ENCODE assay signal across 26 mouse cellular contexts in the genomic region with DNA sequence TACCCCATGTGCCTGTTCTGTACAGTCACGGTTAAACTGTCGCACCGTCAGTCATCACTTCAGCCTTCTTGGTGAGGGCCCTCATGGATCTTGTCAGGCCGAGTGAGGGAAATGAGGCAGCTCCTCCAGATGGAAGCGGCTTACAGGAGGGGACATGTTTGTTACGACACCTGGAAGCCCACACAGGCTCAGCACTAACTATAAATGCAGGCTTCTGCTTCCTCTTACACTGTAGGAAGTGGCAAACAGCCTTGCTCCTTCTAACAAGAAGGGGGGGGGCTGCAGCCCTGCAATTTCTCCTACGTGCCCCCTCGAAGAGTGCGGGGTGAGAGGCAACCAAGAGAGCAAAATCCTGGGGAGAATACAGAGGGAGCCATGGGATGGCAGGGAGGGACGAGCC. TPM values are rescaled to one million over a fixed set of nuclear protein-coding genes. Genes with fewer than 3 reads are reported as not detected.
DNase-seq lines count a peak whose midpoint lies in the region; ATAC-seq lines count a peak whose summit lies in the region.
"Had no signal": no experiment of that assay in that cellular context is flagged by ENCODE, and none has a peak within 500 bp of the region (broad histone marks: within the 10 kb centered on the region; RNA-seq: fewer than 3 reads in every experiment).

No protein-coding gene starts in this region.

- H3K27me3 ChIP-seq in heart, embryonic 10.5 days (ENCODE audit: insufficient read depth, poor library complexity, severe bottlenecking), result no peaks in the 10 kb centered on the region; the same call in 1 of the 2 replicates
- H3K27me3 ChIP-seq: embryonic facial prominence, embryonic 15.5 days; forebrain, embryonic 15.5 days; hindbrain, embryonic 12.5 days had no signal

- peak; percentile 69 for DNase-seq in heart, embryonic 10.5 days (ENCODE audit: low spot score)
- no peak for DNase-seq in heart, adult 9 months (ENCODE audit: low spot score in 2 of 2)
- no peak for DNase-seq in cerebellum, adult 18-20 months
- DNase-seq in neural tube, embryonic 10.5 days (ENCODE audit: extremely low spot score, low spot score), result no peak
- DNase-seq: adrenal gland, postnatal 10 days; cerebellum, adult 2 months; cerebellum, postnatal 10 days; embryo, embryonic 11 days; gastrocnemius, postnatal 10 days; heart, postnatal 36 days had no signal

- H3K4me3 ChIP-seq in heart, embryonic 10.5 days, result no peak overlapping the region
- H3K4me3 ChIP-seq: embryonic facial prominence, embryonic 15.5 days; erythroblast, embryonic 14.5 days; forebrain, embryonic 10.5 days; forebrain, embryonic 15.5 days; heart, adult 2 months; heart, embryonic 13.5 days; hindbrain, embryonic 12.5 days had no signal

- H3K9me3 ChIP-seq in heart, embryonic 10.5 days, result no peaks in the 10 kb centered on the region
- H3K9me3 ChIP-seq: embryonic facial prominence, embryonic 15.5 days; forebrain, embryonic 10.5 days; forebrain, embryonic 15.5 days; heart, embryonic 13.5 days; hindbrain, embryonic 12.5 days had no signal

- H3K27ac ChIP-seq in heart, embryonic 10.5 days, result no peak overlapping the region
- H3K27ac ChIP-seq: embryonic facial prominence, embryonic 15.5 days; forebrain, embryonic 10.5 days; forebrain, embryonic 15.5 days; heart, adult 2 months; heart, embryonic 13.5 days; hindbrain, embryonic 12.5 days had no signal

- no peaks in the 10 kb centered on the region for H3K36me3 ChIP-seq in heart, embryonic 10.5 days
- H3K36me3 ChIP-seq: embryonic facial prominence, embryonic 15.5 days; forebrain, embryonic 10.5 days; forebrain, embryonic 15.5 days; heart, embryonic 13.5 days; hindbrain, embryonic 12.5 days had no signal

- H3K4me1 ChIP-seq in heart, embryonic 10.5 days, result no peaks in the 10 kb centered on the region
- H3K4me1 ChIP-seq: embryonic facial prominence, embryonic 15.5 days; forebrain, embryonic 10.5 days; forebrain, embryonic 15.5 days; heart, embryonic 13.5 days; hindbrain, embryonic 12.5 days had no signal

- WGBS in heart, embryonic 10.5 days, result 74% methylated on average over 10 of the region's 10 CpGs

- ATAC-seq in CD4-positive, CD25-positive, alpha-beta regulatory T cell, adult 4 months, result peak; percentile 18
- peak; percentile 51 to 52; a peak in 2 of 4 replicates for ATAC-seq in hematopoietic stem cell, adult 5-6 weeks (replicated peaks in 1 of 2; ENCODE audit: insufficient read depth in 1 of 2, low FRiP score in 2 of 2, low TSS enrichment in 1 of 2, low read depth in 1 of 2, poor library complexity in 2 of 2, severe bottlenecking in 2 of 2)
- 0 out of 2 replicates have a peak, but pooled peaks have one; percentile 20 for ATAC-seq in neutrophil, adult 5-6 weeks (ENCODE audit: extremely low read depth, insufficient number of reproducible peaks, low FRiP score, poor library complexity, severe bottlenecking)
- ATAC-seq: forebrain, embryonic 15.5 days; hindbrain, embryonic 16.5 days had no signal

RNA-seq across cellular contexts. Expression of gene Ccr6, which starts 25.2 kb away (rescaled TPM):
- not detected in 2 replicates for polyA plus RNA-seq in heart, embryonic 10.5 days (2016; fragmentation: Nextera tagmentation; extraction: Ambion mirVana)
- 100 to 1,000 TPM in 1 of 2 experiments, 10 to 100 TPM in 1; 90.4 to 125 TPM for polyA plus RNA-seq in CD4-positive, CD25-positive, alpha-beta regulatory T cell, adult 4 months (2017; shearing (Covaris generic))
- not detected in 2 replicates for total RNA-seq in hematopoietic stem cell, adult 5-6 weeks (2017)
- total RNA-seq in neutrophil, adult 5-6 weeks (2017), result 73.4 and 82.4 TPM in 2 replicates
- total RNA-seq: adrenal gland, postnatal 4 days; gastrocnemius, postnatal 10 days; gastrocnemius, postnatal 4 days; heart, adult 2 months; heart, postnatal 36 days; MEL had no signal
- polyA plus RNA-seq: cerebellum, adult 2 months; embryonic facial prominence, embryonic 11.5 days; embryonic facial prominence, embryonic 15.5 days; erythroblast, embryonic 14.5 days; forebrain, embryonic 10.5 days; forebrain, embryonic 15.5 days; heart, embryonic 13.5 days; heart, postnatal 0 days; hindbrain, embryonic 12.5 days; hindbrain, embryonic 16.5 days had no signal

RNA-seq across cellular contexts. Expression of gene Fgfr1op, which starts 45.4 kb away (rescaled TPM):
- polyA plus RNA-seq in heart, embryonic 10.5 days (2016; fragmentation: Nextera tagmentation; extraction: Ambion mirVana), result 24.9 and 30.8 TPM in 2 replicates
- polyA plus RNA-seq in CD4-positive, CD25-positive, alpha-beta regulatory T cell, adult 4 months (2017; shearing (Covaris generic)), result 10 to 100 TPM; 24.8 to 27.1 TPM
- total RNA-seq in hematopoietic stem cell, adult 5-6 weeks (2017), result 57.5 and 64.7 TPM in 2 replicates
- total RNA-seq in neutrophil, adult 5-6 weeks (2017), result 69.4 and 71.3 TPM in 2 replicates

Comparison
In these comparisons a context has a peak if more than half of its experiments do, and no peak if none do; other contexts are left out.
1. RNA of gene Ccr6, which starts 25.2 kb away (total RNA-seq): 73.4 to 82.4 TPM in neutrophil, adult 5-6 weeks; not detected in hematopoietic stem cell, adult 5-6 weeks; every median in the first group is over 10 times any median in the second.
2. Peak in every context shown above with its lines, with median percentiles within 50 percentile points of each other: ATAC-seq.